Mouse (Mus musculus): Measurements from ENCODE around the gene Efcab9.

Efcab9 gene

GRCm38 (mm10) chr11:32556333-32556990, 24.6 kb upstream of the Efcab9 start:
- DNase-seq (ENCODE audit: low read depth, low spot score) = no peak

- DNase-seq (ENCODE audit: low read depth, low spot score) = no peak
These were observed 23.3 kb upstream of the Efcab9 start for GRCm38 (mm10) chr11:32555103-32555689.

- DNase-seq (ENCODE audit: low read depth, low spot score) = no peak
These were observed 22.5 kb upstream of the Efcab9 start for GRCm38 (mm10) chr11:32554141-32555091.

GRCm38 (mm10) chr11:32553311-32554140, 21.6 kb upstream of the Efcab9 start:
- DNase-seq (ENCODE audit: low read depth, low spot score) = no peak

GRCm38 (mm10) chr11:32552401-32553090, 20.7 kb upstream of the Efcab9 start:
- no peak for DNase-seq (ENCODE audit: low read depth, low spot score)

GRCm38 (mm10) chr11:32551579-32552297, 19.9 kb upstream of the Efcab9 start:
- peak; percentile 55 for DNase-seq (ENCODE audit: low read depth, low spot score)

- no peak for DNase-seq (ENCODE audit: low read depth, low spot score)
These were observed 19.2 kb upstream of the Efcab9 start for GRCm38 (mm10) chr11:32551056-32551455.

GRCm38 (mm10) chr11:32550102-32550501, 18.2 kb upstream of the Efcab9 start:
- no peak for DNase-seq (ENCODE audit: low read depth, low spot score)

- peak; percentile 91 for DNase-seq (ENCODE audit: low read depth, low spot score)
These were observed 17.4 kb upstream of the Efcab9 start for GRCm38 (mm10) chr11:32549236-32549635.

GRCm38 (mm10) chr11:32548240-32548639, 16.4 kb upstream of the Efcab9 start:
- no peak for DNase-seq (ENCODE audit: low read depth, low spot score)

GRCm38 (mm10) chr11:32547391-32547947, 15.6 kb upstream of the Efcab9 start:
- no peak for DNase-seq (ENCODE audit: low read depth, low spot score)

GRCm38 (mm10) chr11:32546483-32546882, 14.6 kb upstream of the Efcab9 start:
- DNase-seq (ENCODE audit: low read depth, low spot score) = peak; percentile 59

- DNase-seq (ENCODE audit: low read depth, low spot score) = peak; percentile 55
These were observed 13.7 kb upstream of the Efcab9 start for GRCm38 (mm10) chr11:32545605-32546004.

- DNase-seq (ENCODE audit: low read depth, low spot score) = no peak
These were observed 12.6 kb upstream of the Efcab9 start for GRCm38 (mm10) chr11:32544497-32544896.

GRCm38 (mm10) chr11:32544041-32544440, 12.2 kb upstream of the Efcab9 start:
- DNase-seq (ENCODE audit: low read depth, low spot score) = no peak

GRCm38 (mm10) chr11:32542687-32543411, 11.0 kb upstream of the Efcab9 start:
- no peak for DNase-seq (ENCODE audit: low read depth, low spot score)

GRCm38 (mm10) chr11:32542181-32542580, 10.3 kb upstream of the Efcab9 start:
- DNase-seq (ENCODE audit: low read depth, low spot score) = no peak

- no peak for DNase-seq (ENCODE audit: low read depth, low spot score)
These were observed 8.6 kb upstream of the Efcab9 start for GRCm38 (mm10) chr11:32540463-32540862.

- DNase-seq (ENCODE audit: low read depth, low spot score) = no peak
These were observed 7.8 kb upstream of the Efcab9 start for GRCm38 (mm10) chr11:32539717-32540116.

Data from brain, adult 2 months (tissue).